Mouse (Mus musculus) cerebellum, adult 8-10 months (tissue): ENCODE data around the gene Colgalt2.

Experiments
- DNase-seq: peaks from one replicate; pipeline ENCODE4 v3.0.0; 2022

The Colgalt2 gene

DNA sequence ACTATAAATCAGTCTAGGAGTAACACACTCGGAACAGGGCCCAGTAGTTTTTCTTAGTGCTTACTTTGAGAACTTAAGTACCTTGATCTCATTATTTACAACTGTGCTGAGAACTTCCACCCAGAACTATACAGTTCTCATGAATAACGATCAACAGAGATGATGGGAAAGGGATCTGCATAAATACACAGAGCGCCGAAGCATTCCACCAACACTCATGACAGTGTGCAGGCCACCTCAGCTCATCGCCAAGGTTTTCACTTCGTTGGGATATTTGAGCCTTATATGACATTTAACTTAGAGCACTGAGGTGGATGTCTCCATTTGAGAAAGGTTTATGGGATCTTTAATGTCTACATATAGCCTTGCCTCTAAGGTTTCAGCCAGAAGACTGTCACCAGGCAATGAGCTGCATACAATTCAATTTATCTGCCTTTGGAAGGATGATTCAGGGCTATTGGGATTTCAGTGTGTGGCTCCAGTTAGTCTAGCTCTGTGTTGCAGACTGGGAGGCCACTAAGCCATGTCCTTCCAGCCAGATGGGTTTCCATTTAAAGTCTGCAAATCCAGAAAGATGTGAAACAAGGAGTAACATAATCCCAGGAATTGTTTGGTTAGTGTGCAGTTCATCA lies 143.2 kb downstream of the Colgalt2 start:
- DNase-seq: no peak

DNA sequence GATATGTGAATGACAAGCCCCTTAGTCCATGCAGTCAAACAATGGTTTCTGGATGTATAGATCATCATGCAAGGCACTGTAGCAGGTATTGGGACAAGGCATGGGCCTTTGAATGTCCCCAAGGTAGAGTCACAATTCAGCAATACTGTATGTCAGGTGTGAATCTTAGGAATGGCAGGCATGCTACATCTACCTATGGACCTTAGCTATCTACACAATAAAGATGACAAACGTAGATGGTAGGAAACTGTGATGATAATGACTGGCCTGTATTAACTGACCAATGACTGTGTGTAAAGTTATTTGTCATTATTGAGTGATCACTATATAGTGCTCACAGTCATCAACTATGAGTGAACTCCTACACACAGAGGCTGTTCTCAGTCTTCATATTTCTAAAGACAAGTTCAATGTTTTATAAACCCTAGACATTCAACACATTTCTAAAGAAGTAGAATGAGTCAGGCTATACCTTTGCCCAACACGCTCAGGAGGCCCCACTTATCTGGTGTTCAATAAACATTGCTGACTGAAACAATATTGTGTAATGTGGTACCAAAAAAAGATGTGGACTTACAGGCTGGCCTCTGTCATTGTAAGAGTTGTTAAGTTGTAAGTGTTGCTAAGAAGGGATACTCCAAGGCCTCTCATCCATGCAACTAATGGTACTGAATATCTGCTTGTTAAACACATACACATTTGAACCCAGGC lies 144.0 kb downstream of the Colgalt2 start:
- DNase-seq: no peak

DNA sequence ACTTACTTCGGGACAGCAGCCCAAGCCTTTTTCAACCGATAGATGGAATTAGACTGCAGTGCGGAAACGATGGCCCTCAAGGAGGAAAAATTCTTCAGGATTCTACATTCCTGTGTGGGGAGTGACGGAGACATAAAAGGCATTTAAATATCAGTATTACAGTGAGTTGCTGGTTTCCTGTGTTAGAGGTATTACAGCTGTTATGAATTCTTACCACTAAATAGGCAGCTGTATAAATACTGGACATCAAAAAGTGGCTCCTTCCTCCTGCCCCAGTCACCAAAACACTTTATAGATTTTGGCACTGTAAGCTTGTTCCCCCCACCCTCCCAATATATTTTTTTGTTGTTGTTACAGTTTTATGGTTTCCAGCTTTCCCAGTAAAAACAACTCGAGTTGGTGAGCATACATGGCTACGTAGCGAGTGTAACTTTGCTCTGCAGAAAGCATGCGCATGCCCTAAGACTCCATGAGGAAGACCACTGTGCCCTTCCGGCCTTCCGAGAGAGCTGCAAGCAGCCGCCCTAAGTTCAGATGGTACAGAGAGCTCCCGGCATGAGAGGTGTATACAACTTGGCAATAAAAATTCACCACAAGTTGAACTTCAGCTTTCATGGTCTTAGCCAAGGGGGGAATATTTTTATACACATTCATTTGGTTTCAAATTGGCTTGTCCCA lies 149.6 kb downstream of the Colgalt2 start:
- DNase-seq: no peak

- DNase-seq: no peak
Measured at GRCm38 (mm10) chr1:152550544-152550943, 150.9 kb downstream of the Colgalt2 start.

- DNase-seq: no peak
Measured at GRCm38 (mm10) chr1:152550973-152551372, 151.3 kb downstream of the Colgalt2 start.

GRCm38 (mm10) chr1:152553912-152554547 lies 154.4 kb downstream of the Colgalt2 start:
- no peak for DNase-seq

- DNase-seq: no peak
Measured at GRCm38 (mm10) chr1:152555944-152556573, 156.4 kb downstream of the Colgalt2 start.

DNA sequence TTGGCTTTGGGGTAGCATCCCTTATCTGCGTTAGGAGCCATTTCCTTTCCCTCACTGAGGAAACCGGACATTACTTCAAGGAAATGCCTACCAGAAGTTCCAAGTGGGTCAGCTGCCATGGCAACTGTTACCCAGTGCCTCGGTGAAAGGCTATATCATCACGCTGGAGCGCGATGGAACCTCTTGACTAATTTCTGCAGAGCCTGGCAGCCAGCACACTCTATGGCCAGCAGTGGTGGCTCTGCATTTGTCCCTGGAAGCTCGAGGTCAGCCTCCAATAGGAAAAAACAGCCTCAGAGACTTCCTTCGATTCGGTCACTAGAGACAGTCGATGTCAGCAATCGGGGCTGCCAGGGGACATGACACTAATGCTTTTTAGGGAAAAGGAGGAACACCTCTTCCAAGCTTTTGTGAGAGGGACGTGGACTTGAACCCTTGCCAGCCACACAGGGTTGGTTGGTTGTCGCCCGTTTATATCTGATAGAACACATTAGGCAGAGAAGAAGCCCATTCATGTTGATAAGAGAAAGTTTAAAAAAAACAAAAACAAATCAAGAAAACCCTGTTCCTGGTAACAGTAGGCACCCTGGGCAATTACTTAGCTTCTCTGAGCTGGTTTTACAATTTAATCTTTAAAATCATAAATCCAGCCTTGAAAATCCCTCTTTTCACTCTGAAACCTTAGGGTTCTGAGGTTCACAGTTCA lies 157.1 kb downstream of the Colgalt2 start:
- no peak for DNase-seq
